In genomic region chr16:95467893-95468292, GRCm38 (mm10) we compare ENCODE assay signal across 13 mouse cellular contexts.
"Had no signal": no experiment of that assay in that cellular context is flagged by ENCODE, and none has a peak within 500 bp of the region (broad histone marks: within the 10 kb centered on the region; RNA-seq: fewer than 3 reads in every experiment).

No protein-coding gene starts in this region.

- H3K36me3 ChIP-seq: limb, embryonic 13.5 days; neural tube, embryonic 15.5 days had no signal

- H3K27me3 ChIP-seq: limb, embryonic 13.5 days; neural tube, embryonic 15.5 days had no signal

- H3K9ac ChIP-seq: liver, embryonic 14.5 days; neural tube, embryonic 15.5 days had no signal

- H3K4me2 ChIP-seq: limb, embryonic 13.5 days; neural tube, embryonic 15.5 days had no signal

- DNase-seq: kidney, adult 18-20 months; kidney, postnatal 10 days; kidney, postnatal 4 days; lung, adult 18-20 months; lung, postnatal 36 days; right cerebral cortex, adult 18-20 months; right cerebral cortex, postnatal 25 days; thymus, postnatal 4 days had no signal

- H3K27ac ChIP-seq: layer of hippocampus, adult 2 months; liver, embryonic 14.5 days; neural tube, embryonic 15.5 days had no signal

- H3K9me3 ChIP-seq: limb, embryonic 13.5 days; neural tube, embryonic 15.5 days had no signal

- ATAC-seq: lung, postnatal 0 days had no signal

- H3K4me3 ChIP-seq: layer of hippocampus, adult 2 months; limb, embryonic 13.5 days; neural tube, embryonic 15.5 days had no signal
